Mouse (Mus musculus) kidney, embryonic 16.5 days (tissue): ENCODE results near the gene Tnrc6a. TPM values are rescaled to one million over a fixed set of nuclear protein-coding genes. Genes with fewer than 3 reads are reported as not detected.

Experiments used
- ATAC-seq: fragments of 200-750 bp; cut with Nextera tagmentation; 2 replicates; pipeline ENCODE4 v1.8.0; 2017; ENCODE audit warnings: moderate TSS enrichment; ENCODE audit not compliant: low FRiP score, low TSS enrichment
- H3K27ac ChIP-seq: fragments of 300-500 bp; sonication (generic); 2 replicates; pipeline ENCODE4 v1.5.1; 2014; ENCODE audit warnings: low read length
- H3K27me3 ChIP-seq: fragments of 300-500 bp; sonication (generic); 2 replicates; pipeline ENCODE4 v1.6.1; 2014; ENCODE audit warnings: low read length, control low read depth, mixed read lengths; ENCODE audit not compliant: insufficient read depth
- H3K36me3 ChIP-seq: fragments of 300-500 bp; sonication (generic); 2 replicates; pipeline ENCODE4 v1.6.1; 2014; ENCODE audit warnings: low read length, control low read depth, mixed read lengths; ENCODE audit not compliant: insufficient read depth
- H3K4me1 ChIP-seq: fragments of 300-500 bp; sonication (generic); 2 replicates; pipeline ENCODE4 v1.6.1; 2014; ENCODE audit warnings: low read length, control low read depth, mixed read lengths; ENCODE audit not compliant: insufficient read depth
- H3K4me2 ChIP-seq: fragments of 300-500 bp; sonication (generic); replicated peaks from 2 replicates; pipeline ENCODE4 v1.6.1; 2014; ENCODE audit warnings: low read depth, low read length
- H3K4me3 ChIP-seq: fragments of 300-500 bp; sonication (generic); 2 replicates; pipeline ENCODE4 v1.5.1; 2014; ENCODE audit warnings: mild to moderate bottlenecking, low read length
- H3K9ac ChIP-seq: fragments of 300-500 bp; sonication (generic); replicated peaks from 2 replicates; pipeline ENCODE4 v1.6.1; 2014; ENCODE audit warnings: low read length
- H3K9me3 ChIP-seq: fragments of 300-500 bp; sonication (generic); 2 replicates; pipeline ENCODE4 v1.6.1; 2016; ENCODE audit warnings: low read length, control low read depth
- whole genome bisulfite sequencing: fragments of 180-500 bp; shearing (Covaris S2); extraction: QIAGEN DNeasy Blood & Tissue Kit; methylation state at CpG from one replicate; pipeline ENCODE4 v1.1.7; 2014; 5-methylcytosine and 5-hydroxymethylcytosine counted together
- polyA plus RNA-seq: library from polyadenylated mRNA; unstranded; fragments of >200 nt; fragmentation: Nextera tagmentation; extraction: Ambion mirVana; gene quantifications from 2 replicates; pipeline ENCODE4 v1.2.1, GENCODE M21; 2015

The Tnrc6a gene
- polyA plus RNA-seq, 1 experiment from 2014 or later, result 34.9 TPM

- Histone ChIP-seq H3K27ac (peak overlapping the region; percentile 75), H3K4me1 (no peaks in the 10 kb centered on the region), H3K4me2 (no peak overlapping the region), H3K9ac (no peak overlapping the region), H3K36me3 (peaks cover 8% of the 10 kb centered on the region), H3K27me3 (no peaks in the 10 kb centered on the region), H3K9me3 (no peaks in the 10 kb centered on the region), H3K4me3 (no peak overlapping the region)
- WGBS, result 64% methylated on average over 3 of the region's 3 CpGs
- no peak for ATAC-seq
Observed at GRCm38 (mm10) chr7:123199151-123199550, 75.5 kb downstream of the Tnrc6a start.

- H3K36me3 ChIP-seq, result peaks cover 6% of the 10 kb centered on the region
- peak overlapping the region; percentile 75; the same call in 1 of the 2 replicates for H3K27ac ChIP-seq
- WGBS, result 88% methylated on average over 15 of the region's 15 CpGs
- no peaks in the 10 kb centered on the region for H3K27me3 ChIP-seq
- no peak overlapping the region for H3K4me2 ChIP-seq
- H3K9me3 ChIP-seq, result no peaks in the 10 kb centered on the region
- no peak overlapping the region for H3K9ac ChIP-seq
- no peak for ATAC-seq
- H3K4me1 ChIP-seq, result no peaks in the 10 kb centered on the region
- no peak overlapping the region for H3K4me3 ChIP-seq
Observed at GRCm38 (mm10) chr7:123199656-123200206, 76.0 kb downstream of the Tnrc6a start.

- WGBS, result 80% methylated on average over 9 of the region's 9 CpGs
- ATAC-seq, result no peak
- no peak overlapping the region for H3K27ac ChIP-seq
- no peaks in the 10 kb centered on the region for H3K27me3 ChIP-seq
- H3K4me2 ChIP-seq, result no peak overlapping the region
- no peaks in the 10 kb centered on the region for H3K9me3 ChIP-seq
- H3K4me1 ChIP-seq, result no peaks in the 10 kb centered on the region
- H3K36me3 ChIP-seq, result 0 out of 2 replicates have a peak, but pooled peaks cover under 1% of the 10 kb centered on the region
- no peak overlapping the region for H3K9ac ChIP-seq
- H3K4me3 ChIP-seq, result no peak overlapping the region
Observed at GRCm38 (mm10) chr7:123200722-123201121, 77.0 kb downstream of the Tnrc6a start.

- no peak overlapping the region for H3K9ac ChIP-seq
- H3K4me1 ChIP-seq, result peaks cover 21% of the 10 kb centered on the region
- H3K4me3 ChIP-seq, result no peak overlapping the region
- ATAC-seq, result no peak
- no peaks in the 10 kb centered on the region for H3K36me3 ChIP-seq
- no peak overlapping the region for H3K4me2 ChIP-seq
- 25% methylated on average over 14 of the region's 14 CpGs for WGBS
- H3K9me3 ChIP-seq, result no peaks in the 10 kb centered on the region
- H3K27me3 ChIP-seq, result no peaks in the 10 kb centered on the region
- no peak overlapping the region for H3K27ac ChIP-seq
Observed at GRCm38 (mm10) chr7:123205261-123205660, 81.6 kb downstream of the Tnrc6a start.

- 67% methylated on average over 6 of the region's 6 CpGs for WGBS
- H3K4me1 ChIP-seq, result peaks cover 21% of the 10 kb centered on the region
- no peak overlapping the region for H3K4me2 ChIP-seq
- H3K4me3 ChIP-seq, result no peak overlapping the region
- no peak overlapping the region for H3K9ac ChIP-seq
- H3K9me3 ChIP-seq, result no peaks in the 10 kb centered on the region
- no peaks in the 10 kb centered on the region for H3K27me3 ChIP-seq
- no peak for ATAC-seq
- no peaks in the 10 kb centered on the region for H3K36me3 ChIP-seq
- H3K27ac ChIP-seq, result 0 out of 2 replicates have a peak overlapping the region, but pooled peaks have one; percentile 4
Observed at GRCm38 (mm10) chr7:123207561-123207960, 83.9 kb downstream of the Tnrc6a start.

- WGBS, result 51% methylated on average over 9 of the region's 9 CpGs
Observed at GRCm38 (mm10) chr7:123209864-123210263, 86.2 kb downstream of the Tnrc6a start.

GRCm38 (mm10) chr7:123211461-123211860 is 87.8 kb downstream of the Tnrc6a start:
- Histone ChIP-seq H3K4me2 (no peak overlapping the region), H3K4me3 (no peak overlapping the region), H3K27me3 (no peaks in the 10 kb centered on the region), H3K9me3 (no peaks in the 10 kb centered on the region), H3K27ac (no peak overlapping the region), H3K9ac (no peak overlapping the region), H3K4me1 (peaks cover 30% of the 10 kb centered on the region), H3K36me3 (no peaks in the 10 kb centered on the region)
- 65% methylated on average over 5 of the region's 5 CpGs for WGBS
- no peak for ATAC-seq

More at GRCm38 (mm10) chr7:123209864-123210263, 86.2 kb downstream of the Tnrc6a start:
- H3K4me2 ChIP-seq, result no peak overlapping the region
- no peak overlapping the region for H3K4me3 ChIP-seq
- H3K9me3 ChIP-seq, result no peaks in the 10 kb centered on the region
- H3K9ac ChIP-seq, result no peak overlapping the region
- peaks cover 30% of the 10 kb centered on the region for H3K4me1 ChIP-seq
- no peak overlapping the region for H3K27ac ChIP-seq
- no peaks in the 10 kb centered on the region for H3K27me3 ChIP-seq
- ATAC-seq, result no peak
- H3K36me3 ChIP-seq, result no peaks in the 10 kb centered on the region

GRCm38 (mm10) chr7:123212316-123212715 is 88.6 kb downstream of the Tnrc6a start:
- no peaks in the 10 kb centered on the region for H3K27me3 ChIP-seq
- no peak overlapping the region for H3K9ac ChIP-seq
- H3K4me1 ChIP-seq, result peaks cover 22% of the 10 kb centered on the region
- H3K4me3 ChIP-seq, result no peak overlapping the region
- H3K4me2 ChIP-seq, result no peak overlapping the region
- no peak overlapping the region for H3K27ac ChIP-seq
- H3K36me3 ChIP-seq, result no peaks in the 10 kb centered on the region
- WGBS, result 84% methylated on average over 5 of the region's 5 CpGs
- H3K9me3 ChIP-seq, result no peaks in the 10 kb centered on the region
- ATAC-seq, result no peak

- WGBS, result 27% methylated on average over 8 of the region's 8 CpGs
- Histone ChIP-seq H3K9ac (no peak within 1 kb of the TSS), H3K4me3 (no peak within 1 kb of the TSS), H3K27me3 (no peaks in the 10 kb centered on the region), H3K36me3 (no peaks in the 10 kb centered on the region), H3K27ac (peak within 1 kb of the TSS; percentile 66), H3K4me1 (peaks cover 18% of the 10 kb centered on the region), H3K9me3 (no peaks in the 10 kb centered on the region), H3K4me2 (no peak within 1 kb of the TSS)
- peak; percentile 87 for ATAC-seq
Observed at GRCm38 (mm10) chr7:123214365-123215075, 90.8 kb downstream of the Tnrc6a start, which contains the start of gene Slc5a11. Gene Slc5a11, plus strand, starts transcription at chr7:123214780.

- no peaks in the 10 kb centered on the region for H3K36me3 ChIP-seq
- H3K9ac ChIP-seq, result no peak overlapping the region
- WGBS, result 80% methylated on average over 2 of the region's 2 CpGs
- no peak for ATAC-seq
- H3K9me3 ChIP-seq, result no peaks in the 10 kb centered on the region
- H3K4me2 ChIP-seq, result no peak overlapping the region
- no peaks in the 10 kb centered on the region for H3K27me3 ChIP-seq
- no peak overlapping the region for H3K27ac ChIP-seq
- H3K4me1 ChIP-seq, result peaks cover 14% of the 10 kb centered on the region
- no peak overlapping the region for H3K4me3 ChIP-seq
Observed at GRCm38 (mm10) chr7:123215138-123215537, 91.5 kb downstream of the Tnrc6a start.
